Mouse (Mus musculus): ENCODE measurements around the gene Cd22.
"Not testable (repeated sequence)": the region's sequence is repeated elsewhere in the genome, so short reads cannot be mapped to it uniquely, and the experiment has no call there.

Cd22 gene

DNA sequence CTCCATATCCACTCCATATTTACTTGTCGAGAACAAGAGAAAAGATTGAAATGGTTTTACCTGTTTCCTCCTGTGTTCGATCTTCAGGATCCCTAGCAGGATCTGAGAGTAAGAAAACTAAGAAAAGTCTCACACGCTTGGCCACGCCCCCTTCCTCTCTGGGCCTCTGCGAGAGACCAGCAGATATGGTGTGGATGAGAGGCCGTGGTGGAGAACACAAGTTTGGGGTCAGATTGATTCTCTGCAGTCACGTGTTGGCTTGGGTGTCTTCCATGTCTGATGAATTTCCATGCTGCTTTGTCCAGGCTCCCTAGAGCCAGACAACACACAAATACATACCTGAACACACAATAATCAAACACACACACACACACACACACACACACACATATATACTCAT lies at the start of gene Cd22:
Cd22 (minus strand) TSS at position 167 of the 400 bp plus-strand sequence.
- in situ Hi-C loops (cut with MboI; ENCODE audit: low sequenced_read_pairs), result no loop called here

DNA sequence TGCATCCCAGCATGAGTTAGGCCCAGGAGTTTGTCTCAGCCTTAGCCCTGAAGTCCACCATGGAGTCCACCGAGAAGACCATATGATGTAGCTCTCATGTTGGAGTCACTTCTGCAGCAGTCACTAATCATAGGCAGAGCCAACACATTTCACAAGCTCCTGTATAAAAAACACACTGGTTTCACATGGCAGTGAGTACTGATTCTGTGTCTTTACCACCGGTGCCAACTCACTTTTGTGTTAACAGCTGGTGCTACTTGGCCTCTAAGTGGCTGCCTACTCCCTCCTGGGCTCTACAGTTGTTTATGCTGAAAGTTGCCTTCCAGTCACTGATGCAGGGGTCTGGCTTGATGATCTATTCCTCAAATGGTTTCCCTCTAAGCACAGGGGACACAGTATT lies 44.4 kb upstream of the Cd22 start, which contains the start of gene Hamp2:
Hamp2 (minus strand) TSS at position 101 of the 400 bp plus-strand sequence.
- in situ Hi-C loops (cut with MboI; ENCODE audit: low sequenced_read_pairs), result not testable (repeated sequence)

DNA sequence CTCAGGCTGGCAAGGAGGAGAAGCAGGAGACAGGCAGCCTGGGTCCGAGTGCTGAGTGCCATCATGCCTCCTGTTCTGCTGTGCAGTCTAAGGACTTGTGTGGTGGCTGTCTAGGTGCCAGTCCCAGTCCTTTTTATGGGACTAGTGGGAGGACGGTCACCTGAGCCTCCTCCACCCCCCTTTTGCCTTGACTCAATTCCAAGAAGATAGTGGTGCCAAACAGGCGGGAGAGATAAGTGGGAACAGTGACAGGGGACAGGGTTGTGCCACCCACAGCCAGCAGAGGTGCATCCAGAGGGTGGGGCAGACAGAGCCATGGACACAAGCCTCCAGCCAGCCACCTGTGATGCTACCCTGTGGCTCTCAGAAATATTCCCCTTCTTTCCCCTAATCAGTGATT lies 43.9 kb upstream of the Cd22 start:
- in situ Hi-C loops (cut with MboI; ENCODE audit: low sequenced_read_pairs), result no loop called here

DNA sequence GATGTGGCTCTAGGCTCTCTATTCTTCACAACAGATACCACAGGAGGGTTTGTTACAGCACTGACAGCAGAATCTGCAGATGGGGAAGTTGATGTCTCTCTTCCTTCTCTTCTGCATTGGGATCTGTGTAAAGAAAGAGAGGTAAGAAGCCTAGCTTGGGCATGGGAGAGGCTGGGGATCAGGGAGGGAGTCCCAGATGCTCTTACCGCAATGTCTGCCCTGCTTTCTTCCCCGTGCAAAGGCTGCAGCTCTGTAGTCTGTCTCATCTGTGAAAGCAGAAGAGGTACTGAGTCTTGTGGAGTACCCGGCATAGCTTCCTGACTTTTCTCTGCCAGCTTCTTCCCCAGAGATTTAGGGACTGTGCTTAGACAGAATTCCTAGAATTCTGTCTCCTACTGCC lies 42.3 kb upstream of the Cd22 start:
- in situ Hi-C loops (cut with MboI; ENCODE audit: low sequenced_read_pairs), result not testable (repeated sequence)

DNA sequence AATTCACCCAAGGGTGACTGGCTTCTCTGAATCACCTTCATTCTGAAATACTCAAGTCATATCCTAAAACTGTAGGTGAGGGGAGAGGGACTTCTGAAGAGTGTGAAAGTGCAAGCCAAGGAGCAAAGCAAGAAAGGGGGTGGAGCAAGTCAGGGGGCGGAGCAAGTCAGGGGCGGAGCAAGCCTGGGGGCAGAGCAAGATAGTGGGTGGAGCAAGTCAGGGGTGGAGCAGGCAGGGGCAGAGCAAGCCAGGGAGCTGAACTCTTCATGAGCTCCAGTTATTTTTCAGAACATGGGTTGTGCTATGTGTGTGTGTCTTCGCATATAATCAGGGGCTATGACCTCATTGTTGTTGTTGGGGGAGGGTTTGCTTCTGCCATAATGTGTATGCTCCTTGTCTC lies 40.1 kb upstream of the Cd22 start:
- in situ Hi-C loops (cut with MboI; ENCODE audit: low sequenced_read_pairs), result no loop called here

DNA sequence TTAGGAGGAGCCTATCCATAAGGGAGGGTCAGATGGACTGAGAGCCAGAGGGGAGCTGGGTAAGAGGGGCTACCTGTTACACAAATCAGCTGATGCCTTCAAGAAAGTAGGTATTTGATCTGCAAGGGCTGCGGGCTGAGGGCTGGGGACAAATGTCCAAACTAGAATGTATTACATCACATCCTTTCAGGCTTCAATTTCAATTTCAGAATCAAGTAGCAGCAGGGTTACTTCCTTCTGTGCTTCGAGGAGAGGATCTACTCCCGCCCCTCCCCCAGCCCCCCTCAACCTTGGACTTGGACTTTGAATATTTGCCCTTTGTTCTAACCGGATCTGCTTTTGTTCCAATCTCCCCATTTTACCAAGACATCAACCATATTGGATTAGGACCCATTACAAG lies 37.1 kb upstream of the Cd22 start:
- in situ Hi-C loops (cut with MboI; ENCODE audit: low sequenced_read_pairs), result no loop called here

DNA sequence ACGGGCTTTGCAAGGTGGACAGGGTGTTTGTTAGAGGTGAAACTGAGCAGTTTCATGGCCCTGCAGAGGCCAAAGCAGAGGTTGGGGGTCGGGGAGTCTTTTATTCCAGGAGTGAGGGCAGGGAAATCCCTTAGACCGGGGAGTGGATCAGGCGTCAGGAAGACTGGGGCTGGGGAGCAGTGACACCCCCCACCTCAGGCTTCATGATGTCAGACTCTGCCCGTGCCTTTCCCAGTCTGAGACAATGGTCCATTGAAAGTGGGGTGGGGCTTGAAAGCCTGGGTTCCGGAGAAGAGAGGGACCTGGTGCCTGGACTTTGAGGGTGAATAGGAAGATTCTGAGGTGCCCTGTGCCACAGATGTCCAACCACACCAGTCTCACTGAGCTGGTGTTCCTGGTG lies 36.6 kb upstream of the Cd22 start:
- in situ Hi-C loops (cut with MboI; ENCODE audit: low sequenced_read_pairs), result no loop called here

DNA sequence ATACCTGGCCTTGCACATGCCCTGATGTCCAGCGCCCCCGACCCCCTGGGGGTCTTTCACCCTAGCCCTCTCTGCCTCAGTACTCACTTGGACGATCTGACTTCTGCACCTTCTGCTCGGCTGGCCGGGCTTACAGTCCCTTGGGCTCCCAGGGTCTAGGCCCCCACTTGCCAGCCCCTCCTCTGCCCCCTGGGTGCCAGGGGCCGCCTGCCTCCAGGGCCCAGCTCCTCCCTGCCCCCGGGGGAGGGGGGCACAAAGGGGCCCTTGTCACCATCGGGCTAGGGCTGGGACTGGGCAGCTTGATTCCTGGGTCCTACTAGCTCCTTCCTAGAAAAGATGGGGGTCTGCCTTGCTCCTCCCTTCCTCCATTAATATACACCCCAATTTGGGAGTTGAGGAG lies 34.6 kb upstream of the Cd22 start, which contains the start of gene Mag:
Mag (minus strand) TSS at position 142 of the 400 bp plus-strand sequence.
- in situ Hi-C loops (cut with MboI; ENCODE audit: low sequenced_read_pairs), result no loop called here

DNA sequence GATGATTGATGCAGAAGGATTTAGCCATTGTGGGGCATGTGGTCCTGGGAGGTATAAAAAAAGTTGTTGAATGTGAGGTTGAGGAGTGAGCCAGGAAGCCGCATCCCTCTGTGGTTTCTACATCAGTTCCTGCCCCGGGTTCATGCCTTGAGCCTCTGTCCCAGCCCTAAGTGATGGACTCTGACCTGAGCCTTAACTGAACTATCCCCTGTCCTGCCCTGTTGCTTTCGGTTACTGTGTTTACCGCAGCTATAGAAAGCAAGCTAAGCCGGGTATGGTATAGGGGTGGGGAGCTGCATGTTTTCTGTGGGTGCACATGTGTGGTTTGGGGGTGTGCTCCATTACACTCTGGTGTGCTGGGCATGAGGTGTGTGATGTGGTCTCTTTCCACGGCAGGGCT lies 29.6 kb upstream of the Cd22 start:
- in situ Hi-C loops (cut with MboI; ENCODE audit: low sequenced_read_pairs), result no loop called here

DNA sequence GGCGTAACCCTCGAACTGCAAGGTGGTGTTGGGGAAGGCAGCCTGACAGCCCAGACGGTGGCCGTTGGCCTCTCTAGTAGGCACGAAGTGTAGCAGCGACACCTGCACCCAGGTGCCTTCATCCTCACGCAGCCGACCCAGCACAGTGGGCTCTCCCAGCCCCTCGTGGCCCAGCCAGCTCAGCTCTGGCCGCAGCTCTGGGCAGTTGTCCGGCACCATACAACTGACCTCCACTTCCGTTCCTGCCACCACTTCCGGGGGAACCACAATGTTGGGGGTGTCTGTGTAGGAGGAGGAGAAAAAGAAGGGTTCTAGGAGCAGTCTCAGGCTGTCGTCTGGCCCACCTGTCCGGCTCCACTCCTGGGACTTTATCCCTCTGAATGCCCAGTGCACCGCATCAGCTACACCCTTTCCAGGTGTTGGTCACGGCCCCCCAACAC lies 28.9 kb upstream of the Cd22 start:
- in situ Hi-C loops (cut with MboI; ENCODE audit: low sequenced_read_pairs), result no loop called here

DNA sequence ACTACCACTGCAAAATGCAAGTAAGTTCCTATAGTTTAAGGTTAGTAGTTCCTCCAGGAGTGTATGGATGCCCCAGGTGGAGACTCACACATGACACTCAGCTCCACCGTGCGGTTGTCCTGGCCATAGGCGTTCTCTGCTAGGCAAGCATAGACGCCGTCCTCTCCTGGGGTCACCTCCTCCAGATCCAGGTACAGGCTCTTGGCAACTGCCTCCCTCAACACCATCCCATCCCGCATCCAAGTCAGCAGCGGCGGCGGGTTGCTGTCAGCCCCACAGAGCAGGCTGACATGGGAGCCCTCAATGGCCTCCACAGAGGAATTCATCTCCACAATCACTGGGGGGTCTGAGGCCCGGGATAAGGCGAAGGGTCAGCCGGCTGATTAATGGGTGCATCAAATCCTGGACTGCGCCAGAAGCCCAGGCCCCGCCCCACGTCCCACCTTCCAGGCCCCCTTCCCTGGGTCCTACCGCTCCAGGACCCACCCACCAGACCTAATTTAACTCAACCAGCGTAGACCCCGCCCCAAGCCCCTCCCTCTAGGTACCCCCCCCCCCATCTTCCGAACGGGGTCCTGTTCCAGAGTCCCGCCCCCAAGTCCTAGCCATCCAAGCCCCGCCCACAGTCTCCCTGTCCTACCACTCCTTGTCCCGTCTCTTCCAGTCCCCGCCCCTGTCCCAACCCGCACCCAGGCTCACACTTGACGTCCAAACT lies 28.3 kb upstream of the Cd22 start:
- in situ Hi-C loops (cut with MboI; ENCODE audit: low sequenced_read_pairs), result no loop called here

DNA sequence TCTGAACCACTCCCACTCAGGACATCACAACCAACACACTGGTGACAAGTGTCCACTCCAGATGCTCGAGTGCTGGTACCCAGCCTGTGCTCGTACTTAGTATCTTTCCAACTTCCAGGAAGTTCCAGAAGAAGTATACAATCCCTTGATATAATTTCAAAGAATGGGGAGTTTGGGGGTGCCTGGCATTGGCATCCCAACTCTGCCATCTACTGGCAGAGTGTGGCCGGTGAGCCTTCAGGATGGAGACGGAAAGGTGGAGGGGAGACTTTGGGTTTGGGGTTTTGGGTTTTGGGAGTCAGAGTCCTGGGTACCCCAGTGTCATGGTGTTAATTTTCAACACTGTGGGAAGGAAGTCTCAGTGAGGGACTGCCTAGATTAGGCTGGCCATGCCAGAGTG lies 23.9 kb upstream of the Cd22 start:
- in situ Hi-C loops (cut with MboI; ENCODE audit: low sequenced_read_pairs), result no loop called here

DNA sequence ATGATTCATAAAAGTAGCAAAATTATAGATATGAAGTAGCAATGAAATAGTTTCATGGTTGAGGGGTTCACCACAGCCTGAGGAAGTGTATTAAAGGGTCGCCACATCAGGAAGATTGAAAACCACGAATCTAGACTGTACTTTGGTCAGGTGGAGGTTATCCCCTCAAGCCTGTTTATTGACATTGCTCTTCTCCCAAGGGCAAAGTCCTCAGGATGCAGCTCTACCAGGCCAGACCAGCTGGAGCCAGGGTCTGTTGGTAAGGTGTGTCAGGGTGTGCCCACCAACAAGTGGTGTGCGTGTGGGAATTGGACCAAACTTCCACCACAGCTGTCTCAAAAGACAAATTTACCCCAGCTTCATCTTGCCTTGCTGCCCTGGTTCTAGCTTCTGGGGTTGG lies 15.1 kb upstream of the Cd22 start:
- in situ Hi-C loops (cut with MboI; ENCODE audit: low sequenced_read_pairs), result no loop called here

DNA sequence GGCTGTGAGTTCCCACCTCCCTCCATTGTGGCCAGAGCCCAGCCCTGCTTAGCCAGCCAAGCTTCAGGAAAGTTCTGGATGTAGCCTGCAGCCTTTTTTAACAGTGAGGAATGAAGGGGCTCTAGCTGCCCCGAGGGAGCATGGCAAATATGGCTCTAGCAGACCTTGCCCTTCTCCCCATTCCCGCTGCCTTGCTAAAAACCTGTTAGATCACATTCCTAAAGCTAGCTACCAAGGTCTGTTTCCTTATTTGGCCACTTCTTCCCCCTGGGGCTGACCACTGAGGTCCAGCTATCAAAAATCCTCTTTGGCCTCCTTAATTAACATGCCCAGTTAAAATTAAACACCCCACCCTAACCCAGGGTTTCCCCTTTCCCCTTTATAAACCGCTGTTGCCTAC lies 12.4 kb upstream of the Cd22 start:
- in situ Hi-C loops (cut with MboI; ENCODE audit: low sequenced_read_pairs), result no loop called here

DNA sequence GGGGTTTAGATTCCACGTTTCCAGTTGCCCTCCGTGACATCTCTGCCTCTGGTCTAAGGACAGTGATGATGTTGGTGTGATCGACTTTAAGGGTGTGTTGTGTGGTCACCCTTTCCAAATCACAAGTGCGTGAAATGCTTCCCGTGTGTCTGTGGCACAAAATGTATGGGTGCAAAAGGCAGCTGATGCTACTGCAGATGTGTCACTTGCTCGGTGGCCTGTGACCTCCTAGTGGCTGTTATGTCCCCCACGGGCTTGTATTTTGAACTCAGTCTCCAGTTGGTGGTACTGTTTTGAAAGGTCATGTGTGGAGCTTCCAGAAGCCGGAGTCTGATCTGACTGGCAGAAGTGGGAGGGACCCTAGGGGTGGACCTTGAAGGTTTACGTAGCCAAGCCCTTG lies 11.6 kb upstream of the Cd22 start:
- in situ Hi-C loops (cut with MboI; ENCODE audit: low sequenced_read_pairs), result no loop called here

DNA sequence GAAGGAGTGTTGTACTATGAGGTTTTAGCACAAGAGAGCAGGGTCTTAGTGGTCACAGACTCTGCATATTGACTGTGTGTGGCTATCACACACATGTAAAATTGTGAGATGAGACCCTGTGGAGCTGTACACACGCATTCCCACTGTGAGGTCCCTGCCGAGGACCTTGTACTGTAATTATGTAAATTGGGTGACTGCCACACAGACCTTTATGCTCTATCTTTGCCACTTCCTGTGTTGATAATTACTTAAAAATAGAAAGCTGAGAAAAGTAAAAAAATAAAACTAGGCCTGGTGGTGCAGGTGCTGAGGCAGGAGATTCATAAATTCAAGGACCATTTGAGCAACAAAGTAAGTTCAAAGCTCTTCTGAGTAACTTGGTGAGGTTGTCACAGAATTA lies 10.5 kb upstream of the Cd22 start:
- in situ Hi-C loops (cut with MboI; ENCODE audit: low sequenced_read_pairs), result no loop called here

DNA sequence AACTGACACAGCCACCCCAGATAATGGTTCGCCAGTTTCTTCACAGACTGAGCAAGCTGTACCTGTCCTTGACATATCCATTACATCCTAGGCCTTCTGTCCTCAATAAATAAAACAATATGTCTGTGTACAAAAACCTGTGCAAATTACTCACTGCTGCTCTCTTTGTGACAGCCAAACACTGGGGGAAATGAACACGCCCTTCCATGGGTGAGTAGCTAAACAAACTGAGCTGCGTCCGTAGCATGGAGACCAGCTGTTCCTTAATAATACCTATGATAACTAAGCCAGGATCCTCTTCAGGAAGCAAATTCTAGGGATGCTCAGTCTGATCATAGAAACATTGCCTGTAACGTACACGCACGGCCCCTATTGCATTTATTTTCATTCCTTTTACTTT lies 8.6 kb upstream of the Cd22 start:
- in situ Hi-C loops (cut with MboI; ENCODE audit: low sequenced_read_pairs), result no loop called here

DNA sequence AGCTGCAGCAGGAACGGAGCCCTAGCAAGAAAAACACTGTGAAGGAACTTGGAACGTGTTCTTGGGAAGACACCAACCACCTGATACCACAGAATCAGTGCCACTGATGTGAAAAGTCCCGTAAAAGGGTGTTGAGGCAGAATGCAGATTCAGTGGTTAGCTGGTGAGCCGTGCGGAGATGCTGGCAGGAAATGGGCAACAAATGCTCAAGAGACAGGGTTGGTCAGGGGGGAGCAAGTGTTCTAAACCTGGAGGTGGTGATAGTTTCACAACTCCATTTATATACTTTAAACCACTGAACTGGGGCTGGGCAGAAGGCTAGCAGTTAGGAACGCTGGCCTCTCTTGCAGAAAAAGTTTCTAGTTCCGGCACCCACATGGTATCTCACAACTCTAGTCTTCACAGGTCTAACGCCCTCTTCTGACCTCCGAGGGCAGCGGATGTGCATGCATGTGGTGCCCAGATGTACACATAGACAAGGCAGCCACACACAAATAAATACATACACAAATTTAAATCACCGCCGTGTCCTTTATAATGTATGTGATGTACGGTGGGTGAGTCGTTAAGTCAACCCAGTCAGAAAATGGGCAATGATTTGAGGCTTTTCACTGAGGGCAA lies 7.5 kb upstream of the Cd22 start:
- in situ Hi-C loops (cut with MboI; ENCODE audit: low sequenced_read_pairs), result no loop called here

DNA sequence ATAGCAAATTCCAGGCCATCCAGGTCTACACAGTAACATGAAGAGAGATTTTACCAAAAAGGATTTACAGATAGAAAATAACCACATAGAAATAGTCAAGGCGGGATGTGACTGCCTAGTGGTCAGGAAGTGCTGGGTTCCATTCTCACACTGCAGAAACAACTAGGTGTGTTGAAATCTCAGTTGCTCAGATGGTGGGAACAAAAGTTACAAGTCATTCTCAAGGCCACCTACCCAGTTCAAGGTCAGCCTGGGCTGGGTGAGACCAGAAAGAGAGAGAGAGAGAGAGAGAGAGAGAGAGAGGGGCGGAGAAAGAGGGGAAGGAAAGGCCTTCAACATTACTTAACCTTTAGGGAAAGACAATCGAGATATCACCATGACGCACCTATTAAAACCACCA lies 6.7 kb upstream of the Cd22 start:
- in situ Hi-C loops (cut with MboI; ENCODE audit: low sequenced_read_pairs), result no loop called here

DNA sequence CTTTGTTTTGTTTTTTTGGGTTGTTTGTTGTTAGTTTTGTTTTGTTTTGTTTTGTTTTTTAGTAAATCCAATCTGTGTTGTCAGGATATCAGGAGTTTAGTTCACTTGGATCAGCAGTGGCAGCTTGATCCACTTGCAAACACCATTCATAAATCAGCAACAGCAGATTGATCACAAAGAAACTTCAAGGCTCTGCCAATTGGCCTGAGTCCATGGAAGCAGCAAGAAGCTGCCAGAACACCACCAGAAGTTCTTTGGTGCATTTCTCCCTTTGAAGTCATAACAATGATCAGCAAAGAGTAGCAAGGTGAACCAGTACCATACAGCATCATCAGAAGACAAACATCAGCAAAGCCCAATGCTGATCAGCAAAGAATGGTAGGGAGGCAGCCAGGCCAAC lies 3.9 kb upstream of the Cd22 start:
- in situ Hi-C loops (cut with MboI; ENCODE audit: low sequenced_read_pairs), result no loop called here

DNA sequence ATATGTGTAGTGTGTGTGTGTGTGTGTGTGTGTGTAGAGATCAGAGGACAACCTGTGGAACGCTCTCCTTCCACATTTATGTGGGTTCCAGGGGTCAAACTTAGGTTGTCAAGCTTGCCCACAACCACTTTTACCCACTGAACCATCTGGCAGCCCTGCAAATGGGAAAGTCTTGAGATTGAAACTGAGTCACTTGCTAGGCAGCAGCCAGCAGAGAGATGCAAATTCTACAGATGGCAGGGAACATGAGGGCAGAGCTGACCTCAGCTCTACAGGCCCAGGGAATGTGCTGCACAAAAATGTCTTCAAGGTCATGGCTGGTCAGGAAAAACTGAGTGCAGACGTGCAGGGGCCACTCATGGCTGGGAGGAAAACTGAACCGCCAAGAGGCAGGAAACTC lies 1.2 kb upstream of the Cd22 start:
- in situ Hi-C loops (cut with MboI; ENCODE audit: low sequenced_read_pairs), result no loop called here

DNA sequence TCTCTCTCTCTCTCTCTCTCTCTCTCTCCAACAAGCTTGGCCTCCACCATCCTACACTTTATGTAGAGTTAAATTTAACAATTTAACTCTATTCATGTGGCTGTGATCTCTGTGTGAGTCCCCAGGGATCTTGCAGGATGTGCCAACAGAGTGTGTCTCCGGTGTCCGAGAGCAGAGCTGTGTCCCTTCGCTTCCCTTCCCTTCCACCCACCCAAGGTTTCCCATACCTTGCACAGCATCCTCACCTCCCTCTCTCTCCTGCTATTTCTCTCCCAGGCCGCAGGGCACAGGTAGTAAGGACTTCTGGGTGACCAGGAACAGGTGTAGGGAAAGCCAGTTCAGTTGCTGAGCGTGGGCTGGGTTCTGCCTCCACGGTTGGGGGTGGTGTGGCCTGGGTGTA lies 1.2 kb downstream of the Cd22 start:
- in situ Hi-C loops (cut with MboI; ENCODE audit: low sequenced_read_pairs), result no loop called here

DNA sequence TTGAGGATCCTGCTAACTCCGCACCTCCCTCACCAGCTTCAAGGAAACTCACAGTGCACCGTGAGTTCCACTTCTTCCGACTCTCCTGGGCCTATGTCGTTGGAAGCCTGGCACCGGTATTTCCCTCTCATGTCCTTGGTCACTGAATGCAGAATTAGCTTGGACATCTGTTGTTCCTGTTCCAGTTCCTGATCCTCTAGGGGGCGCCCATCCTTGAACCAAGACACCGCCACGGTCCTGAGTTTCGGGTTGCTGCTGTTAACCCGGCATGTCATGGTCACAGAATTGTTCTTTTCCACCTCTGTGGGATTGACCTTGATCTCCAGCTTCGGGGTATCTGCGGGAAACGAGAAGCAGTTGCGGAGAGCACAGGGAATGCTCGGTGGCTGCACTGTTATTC lies 7.1 kb downstream of the Cd22 start:
- in situ Hi-C loops (cut with MboI; ENCODE audit: low sequenced_read_pairs), result no loop called here

Data from CH12F3 (cell line).